Mouse (Mus musculus): ENCODE measurements at regions not wholly inside any gene's neighbourhood (a gene's known extent, or its start where the extent isn't known, plus 50 kb on each side); places are given as distances from the start of the nearest gene placed in this dataset.
"Not testable (repeated sequence)": the region's sequence is repeated elsewhere in the genome, so short reads cannot be mapped to it uniquely, and the experiment has no call there.

DNA sequence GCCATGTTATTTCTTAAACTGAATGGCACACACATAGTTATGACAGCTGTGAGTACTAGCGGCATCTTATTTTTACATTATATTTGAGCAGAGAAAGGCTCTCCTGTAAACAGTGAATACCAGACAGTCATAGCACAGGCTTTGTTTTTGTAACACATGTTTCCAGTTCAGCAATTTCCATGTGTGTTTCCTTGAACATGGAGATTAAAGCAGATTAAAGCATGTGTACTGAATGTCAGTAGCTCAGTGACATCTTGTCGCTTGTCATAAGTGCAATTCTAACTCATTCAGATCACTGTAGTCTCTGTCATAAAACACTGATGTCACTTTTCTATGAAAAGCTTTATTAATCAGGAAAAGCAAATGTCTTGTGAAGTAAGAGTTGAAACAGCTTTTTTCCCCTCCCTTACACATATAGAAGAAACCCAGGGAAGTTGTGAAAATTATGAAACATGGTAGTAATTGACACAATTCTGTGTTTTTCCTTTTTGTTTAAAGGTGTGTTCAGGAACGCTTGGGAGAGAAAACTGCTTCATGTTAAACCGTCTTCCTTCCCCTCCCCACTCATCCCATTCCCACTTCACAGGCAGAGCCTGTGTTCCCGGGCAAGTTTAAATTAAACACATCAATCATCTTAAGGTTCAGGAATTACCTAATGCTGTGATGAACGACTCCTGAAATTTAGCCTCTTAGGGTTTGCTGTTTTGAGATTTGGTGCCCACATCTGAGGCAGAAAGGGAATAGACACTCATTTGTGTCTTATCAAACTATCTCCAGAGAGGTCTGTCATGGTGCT is 449.9 kb upstream of the Pdcd1 start:
- Histone ChIP-seq H3K27me3 (ENCODE audit: control insufficient read depth, insufficient read depth, low read length, poor library complexity, severe bottlenecking) (no peaks in the 10 kb centered on the region), H3K36me3 (ENCODE audit: control insufficient read depth, insufficient read depth, low read length, poor library complexity, severe bottlenecking) (no peaks in the 10 kb centered on the region), H3K9me3 (replicated peaks; ENCODE audit: control insufficient read depth, insufficient read depth, low read length, poor library complexity, severe bottlenecking) (no peaks in the 10 kb centered on the region), H3K4me3 (ENCODE audit: low read depth, low read length) (no peak overlapping the region), H3K27ac (ENCODE audit: insufficient read depth, low read length) (no peak overlapping the region), H3K9ac (ENCODE audit: low read depth, poor library complexity, severe bottlenecking) (no peak overlapping the region), H3K4me1 (ENCODE audit: control insufficient read depth, insufficient read depth, low read length) (no peaks in the 10 kb centered on the region)
- TF ChIP-seq EP300 (IDR thresholded peaks at IDR 0.05; ENCODE audit: insufficient read depth, low read depth, low read length) (no peak), CTCF (IDR thresholded peaks at IDR 0.05; ENCODE audit: low read depth, low read length) (no peak), POLR2A (IDR thresholded peaks at IDR 0.05; ENCODE audit: insufficient read depth, low read length) (no peak)

DNA sequence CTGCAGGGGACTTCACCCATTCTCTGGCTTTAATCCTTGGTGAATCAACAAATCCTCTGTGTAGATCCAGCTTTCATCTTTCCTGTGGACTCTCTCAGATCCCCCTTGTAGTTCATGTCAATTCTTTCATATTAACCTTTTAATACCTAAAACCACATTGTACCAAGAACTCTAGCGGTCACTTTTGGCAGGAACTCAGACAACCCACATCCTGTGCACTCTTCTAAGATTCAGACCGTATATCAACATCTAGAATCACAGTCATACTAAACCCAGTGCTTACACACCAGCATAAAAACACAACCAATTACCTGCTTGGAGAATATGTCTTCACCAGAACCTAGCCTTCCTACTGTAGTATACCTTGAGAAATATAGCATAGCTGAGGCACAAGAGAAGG is 444.6 kb upstream of the Pdcd1 start:
- no peak for TF ChIP-seq POLR2A (IDR thresholded peaks at IDR 0.05; ENCODE audit: insufficient read depth, low read length)
- TF ChIP-seq CTCF (IDR thresholded peaks at IDR 0.05; ENCODE audit: low read depth, low read length) = no peak
- TF ChIP-seq EP300 (IDR thresholded peaks at IDR 0.05; ENCODE audit: insufficient read depth, low read depth, low read length) = no peak
- no peak overlapping the region for H3K27ac ChIP-seq (ENCODE audit: insufficient read depth, low read length)
- no peaks in the 10 kb centered on the region for H3K9me3 ChIP-seq (replicated peaks; ENCODE audit: control insufficient read depth, insufficient read depth, low read length, poor library complexity, severe bottlenecking)
- no peak overlapping the region for H3K4me3 ChIP-seq (ENCODE audit: low read depth, low read length)
- H3K36me3 ChIP-seq (ENCODE audit: control insufficient read depth, insufficient read depth, low read length, poor library complexity, severe bottlenecking) = no peaks in the 10 kb centered on the region
- H3K27me3 ChIP-seq (ENCODE audit: control insufficient read depth, insufficient read depth, low read length, poor library complexity, severe bottlenecking) = no peaks in the 10 kb centered on the region; the same call in 1 of the 2 replicates
- H3K9ac ChIP-seq (ENCODE audit: low read depth, poor library complexity, severe bottlenecking) = no peak overlapping the region
- H3K4me1 ChIP-seq (ENCODE audit: control insufficient read depth, insufficient read depth, low read length) = no peaks in the 10 kb centered on the region

GRCm38 (mm10) chr1:94496341-94496740 is 444.0 kb upstream of the Pdcd1 start:
- no peak overlapping the region for H3K4me3 ChIP-seq (ENCODE audit: low read depth, low read length)

DNA sequence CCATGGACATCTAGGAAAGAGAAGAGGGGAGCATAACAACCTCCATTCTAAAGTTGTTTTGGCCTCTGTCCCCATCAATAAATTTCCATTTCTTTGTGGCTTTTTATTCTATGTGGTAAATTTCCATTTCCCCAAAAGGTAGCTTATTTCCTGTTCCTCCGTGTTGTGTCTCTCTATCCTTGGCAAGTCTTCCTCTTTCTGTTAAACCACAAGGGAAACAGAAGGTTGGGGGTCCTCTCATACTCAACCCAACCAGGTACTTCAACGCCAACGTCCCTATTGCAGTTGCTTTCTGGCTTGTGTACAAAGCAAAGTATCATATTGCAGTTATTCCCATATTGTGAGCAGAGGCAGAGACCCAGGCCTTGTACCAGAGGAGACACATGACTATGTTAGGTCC is 434.7 kb upstream of the Pdcd1 start:
- Histone ChIP-seq H3K27ac (ENCODE audit: insufficient read depth, low read length) (no peak overlapping the region), H3K4me1 (ENCODE audit: control insufficient read depth, insufficient read depth, low read length) (no peaks in the 10 kb centered on the region), H3K9me3 (replicated peaks; ENCODE audit: control insufficient read depth, insufficient read depth, low read length, poor library complexity, severe bottlenecking) (no peaks in the 10 kb centered on the region), H3K36me3 (ENCODE audit: control insufficient read depth, insufficient read depth, low read length, poor library complexity, severe bottlenecking) (no peaks in the 10 kb centered on the region), H3K9ac (ENCODE audit: low read depth, poor library complexity, severe bottlenecking) (no peak overlapping the region), H3K4me3 (ENCODE audit: low read depth, low read length) (no peak overlapping the region), H3K27me3 (ENCODE audit: control insufficient read depth, insufficient read depth, low read length, poor library complexity, severe bottlenecking) (no peaks in the 10 kb centered on the region)
- TF ChIP-seq POLR2A (IDR thresholded peaks at IDR 0.05; ENCODE audit: insufficient read depth, low read length) (no peak), EP300 (IDR thresholded peaks at IDR 0.05; ENCODE audit: insufficient read depth, low read depth, low read length) (no peak), CTCF (IDR thresholded peaks at IDR 0.05; ENCODE audit: low read depth, low read length) (no peak)

More at GRCm38 (mm10) chr1:94496341-94496740, 444.0 kb upstream of the Pdcd1 start:
- no peaks in the 10 kb centered on the region; the same call in 1 of the 2 replicates for H3K27me3 ChIP-seq (ENCODE audit: control insufficient read depth, insufficient read depth, low read length, poor library complexity, severe bottlenecking)
- H3K27ac ChIP-seq (ENCODE audit: insufficient read depth, low read length) = no peak overlapping the region
- H3K9me3 ChIP-seq (replicated peaks; ENCODE audit: control insufficient read depth, insufficient read depth, low read length, poor library complexity, severe bottlenecking) = no peaks in the 10 kb centered on the region
- no peaks in the 10 kb centered on the region for H3K4me1 ChIP-seq (ENCODE audit: control insufficient read depth, insufficient read depth, low read length)
- no peak for TF ChIP-seq POLR2A (IDR thresholded peaks at IDR 0.05; ENCODE audit: insufficient read depth, low read length)
- no peak for TF ChIP-seq EP300 (IDR thresholded peaks at IDR 0.05; ENCODE audit: insufficient read depth, low read depth, low read length)
- TF ChIP-seq CTCF (IDR thresholded peaks at IDR 0.05; ENCODE audit: low read depth, low read length) = no peak
- no peak overlapping the region for H3K9ac ChIP-seq (ENCODE audit: low read depth, poor library complexity, severe bottlenecking)
- H3K36me3 ChIP-seq (ENCODE audit: control insufficient read depth, insufficient read depth, low read length, poor library complexity, severe bottlenecking) = no peaks in the 10 kb centered on the region

- not testable (repeated sequence) for H3K9ac ChIP-seq (ENCODE audit: low read depth, poor library complexity, severe bottlenecking)
Observed at GRCm38 (mm10) chr1:94469834-94470233, 417.5 kb upstream of the Pdcd1 start.

DNA sequence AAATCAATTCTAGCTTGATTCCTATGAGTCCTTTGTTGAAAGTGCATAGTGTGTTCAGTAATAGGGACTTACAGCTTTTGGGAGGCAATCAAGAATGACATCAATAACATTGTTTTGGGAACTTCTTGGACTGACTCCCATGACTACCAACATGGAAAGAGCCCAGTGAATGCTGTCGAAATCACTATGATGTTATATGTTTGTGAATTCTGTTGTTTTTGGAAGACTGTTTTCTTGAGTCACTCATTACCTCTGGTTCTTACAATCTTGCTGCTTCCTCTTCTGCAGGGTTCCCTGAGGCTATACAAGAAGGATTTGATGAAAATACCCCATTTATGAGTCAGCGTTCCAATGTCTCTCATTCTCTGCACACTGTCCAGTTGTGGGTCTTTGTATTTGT is 371.4 kb upstream of the Pdcd1 start:
- no peak for TF ChIP-seq POLR2A (IDR thresholded peaks at IDR 0.05; ENCODE audit: insufficient read depth, low read length)
- TF ChIP-seq CTCF (IDR thresholded peaks at IDR 0.05; ENCODE audit: low read depth, low read length) = no peak
- no peak for TF ChIP-seq EP300 (IDR thresholded peaks at IDR 0.05; ENCODE audit: insufficient read depth, low read depth, low read length)
- H3K27me3 ChIP-seq (ENCODE audit: control insufficient read depth, insufficient read depth, low read length, poor library complexity, severe bottlenecking) = no peaks in the 10 kb centered on the region
- no peak overlapping the region for H3K27ac ChIP-seq (ENCODE audit: insufficient read depth, low read length)
- H3K9me3 ChIP-seq (replicated peaks; ENCODE audit: control insufficient read depth, insufficient read depth, low read length, poor library complexity, severe bottlenecking) = no peaks in the 10 kb centered on the region
- H3K9ac ChIP-seq (ENCODE audit: low read depth, poor library complexity, severe bottlenecking) = no peak overlapping the region
- no peaks in the 10 kb centered on the region for H3K4me1 ChIP-seq (ENCODE audit: control insufficient read depth, insufficient read depth, low read length)
- no peaks in the 10 kb centered on the region for H3K36me3 ChIP-seq (ENCODE audit: control insufficient read depth, insufficient read depth, low read length, poor library complexity, severe bottlenecking)
- no peak overlapping the region for H3K4me3 ChIP-seq (ENCODE audit: low read depth, low read length)

More at GRCm38 (mm10) chr1:94469834-94470233, 417.5 kb upstream of the Pdcd1 start:
- not testable (repeated sequence) for H3K36me3 ChIP-seq (ENCODE audit: control insufficient read depth, insufficient read depth, low read length, poor library complexity, severe bottlenecking); H3K27me3 ChIP-seq (ENCODE audit: control insufficient read depth, insufficient read depth, low read length, poor library complexity, severe bottlenecking); H3K9me3 ChIP-seq (replicated peaks; ENCODE audit: control insufficient read depth, insufficient read depth, low read length, poor library complexity, severe bottlenecking); H3K4me1 ChIP-seq (ENCODE audit: control insufficient read depth, insufficient read depth, low read length); H3K27ac ChIP-seq (ENCODE audit: insufficient read depth, low read length); H3K4me3 ChIP-seq (ENCODE audit: low read depth, low read length)

All from ES-Bruce4 (cell line).